Mouse (Mus musculus): Measurements from ENCODE around the gene Msi2. TPM values are rescaled to one million over a fixed set of nuclear protein-coding genes. Genes with fewer than 3 reads are reported as not detected.

Msi2 gene
- polyA plus RNA-seq, 1 experiment from 2014 or later = 17.9 TPM

GRCm38 (mm10) chr11:88589641-88590040, 128.7 kb downstream of the Msi2 start:
- Histone ChIP-seq H3K9ac (replicated peaks; ENCODE audit: low read depth, low read length) (no peak overlapping the region), H3K4me2 (replicated peaks; ENCODE audit: low read depth, low read length) (no peak overlapping the region), H3K4me1 (ENCODE audit: control insufficient read depth, insufficient read depth, low read length) (peaks cover 35% of the 10 kb centered on the region), H3K27ac (ENCODE audit: low read length) (no peak overlapping the region), H3K36me3 (ENCODE audit: control insufficient read depth, insufficient read depth, low read length) (peaks cover 9% of the 10 kb centered on the region; the same call in 1 of the 2 replicates), H3K9me3 (ENCODE audit: control insufficient read depth, low read depth, low read length) (no peaks in the 10 kb centered on the region), H3K27me3 (ENCODE audit: control insufficient read depth, insufficient read depth, low read length) (no peaks in the 10 kb centered on the region), H3K4me3 (ENCODE audit: low read depth, low read length) (no peak overlapping the region)
- 89% methylated on average over 6 of the region's 6 CpGs for WGBS
- ATAC-seq (ENCODE audit: insufficient number of reproducible peaks, insufficient read depth, low FRiP score, low read depth) = no peak

GRCm38 (mm10) chr11:88588688-88589210, 129.6 kb downstream of the Msi2 start:
- Histone ChIP-seq H3K4me1 (ENCODE audit: control insufficient read depth, insufficient read depth, low read length) (peaks cover 37% of the 10 kb centered on the region), H3K4me2 (replicated peaks; ENCODE audit: low read depth, low read length) (no peak overlapping the region), H3K27ac (ENCODE audit: low read length) (no peak overlapping the region), H3K27me3 (ENCODE audit: control insufficient read depth, insufficient read depth, low read length) (no peaks in the 10 kb centered on the region), H3K4me3 (ENCODE audit: low read depth, low read length) (no peak overlapping the region), H3K36me3 (ENCODE audit: control insufficient read depth, insufficient read depth, low read length) (peaks cover 9% of the 10 kb centered on the region; the same call in 1 of the 2 replicates), H3K9ac (replicated peaks; ENCODE audit: low read depth, low read length) (no peak overlapping the region), H3K9me3 (ENCODE audit: control insufficient read depth, low read depth, low read length) (no peaks in the 10 kb centered on the region)
- 80% methylated on average over 9 of the region's 9 CpGs for WGBS
- ATAC-seq (ENCODE audit: insufficient number of reproducible peaks, insufficient read depth, low FRiP score, low read depth) = no peak

GRCm38 (mm10) chr11:88587710-88588109, 130.6 kb downstream of the Msi2 start:
- Histone ChIP-seq H3K27me3 (ENCODE audit: control insufficient read depth, insufficient read depth, low read length) (no peaks in the 10 kb centered on the region), H3K4me1 (ENCODE audit: control insufficient read depth, insufficient read depth, low read length) (peaks cover 45% of the 10 kb centered on the region), H3K36me3 (ENCODE audit: control insufficient read depth, insufficient read depth, low read length) (peaks cover 9% of the 10 kb centered on the region; the same call in 1 of the 2 replicates), H3K4me3 (ENCODE audit: low read depth, low read length) (no peak overlapping the region), H3K9ac (replicated peaks; ENCODE audit: low read depth, low read length) (no peak overlapping the region), H3K9me3 (ENCODE audit: control insufficient read depth, low read depth, low read length) (no peaks in the 10 kb centered on the region), H3K4me2 (replicated peaks; ENCODE audit: low read depth, low read length) (no peak overlapping the region), H3K27ac (ENCODE audit: low read length) (no peak overlapping the region)
- no peak for ATAC-seq (ENCODE audit: insufficient number of reproducible peaks, insufficient read depth, low FRiP score, low read depth)
- WGBS = 74% methylated on average over 5 of the region's 5 CpGs

GRCm38 (mm10) chr11:88585880-88586279, 132.4 kb downstream of the Msi2 start:
- Histone ChIP-seq H3K27ac (ENCODE audit: low read length) (no peak overlapping the region), H3K4me1 (ENCODE audit: control insufficient read depth, insufficient read depth, low read length) (peaks cover 60% of the 10 kb centered on the region), H3K4me2 (replicated peaks; ENCODE audit: low read depth, low read length) (no peak overlapping the region), H3K9me3 (ENCODE audit: control insufficient read depth, low read depth, low read length) (no peaks in the 10 kb centered on the region), H3K36me3 (ENCODE audit: control insufficient read depth, insufficient read depth, low read length) (peaks cover 9% of the 10 kb centered on the region; the same call in 1 of the 2 replicates), H3K4me3 (ENCODE audit: low read depth, low read length) (no peak overlapping the region), H3K27me3 (ENCODE audit: control insufficient read depth, insufficient read depth, low read length) (no peaks in the 10 kb centered on the region), H3K9ac (replicated peaks; ENCODE audit: low read depth, low read length) (no peak overlapping the region)
- no peak for ATAC-seq (ENCODE audit: insufficient number of reproducible peaks, insufficient read depth, low FRiP score, low read depth)
- 59% methylated on average over 2 of the region's 2 CpGs for WGBS

- no peak overlapping the region for H3K4me3 ChIP-seq (ENCODE audit: low read depth, low read length)
- WGBS = 35% methylated on average over 10 of the region's 10 CpGs
- no peak for ATAC-seq (ENCODE audit: insufficient number of reproducible peaks, insufficient read depth, low FRiP score, low read depth)
- H3K27ac ChIP-seq (ENCODE audit: low read length) = peak overlapping the region; percentile 85; the same call in 1 of the 2 replicates
- no peaks in the 10 kb centered on the region for H3K9me3 ChIP-seq (ENCODE audit: control insufficient read depth, low read depth, low read length)
- H3K9ac ChIP-seq (replicated peaks; ENCODE audit: low read depth, low read length) = no peak overlapping the region
- H3K36me3 ChIP-seq (ENCODE audit: control insufficient read depth, insufficient read depth, low read length) = peaks cover 9% of the 10 kb centered on the region; the same call in 1 of the 2 replicates
- no peak overlapping the region for H3K4me2 ChIP-seq (replicated peaks; ENCODE audit: low read depth, low read length)
- H3K4me1 ChIP-seq (ENCODE audit: control insufficient read depth, insufficient read depth, low read length) = peaks cover 60% of the 10 kb centered on the region
- no peaks in the 10 kb centered on the region for H3K27me3 ChIP-seq (ENCODE audit: control insufficient read depth, insufficient read depth, low read length)
Measured at GRCm38 (mm10) chr11:88585171-88585632, 133.1 kb downstream of the Msi2 start.

- no peaks in the 10 kb centered on the region for H3K9me3 ChIP-seq (ENCODE audit: control insufficient read depth, low read depth, low read length)
- no peak overlapping the region for H3K9ac ChIP-seq (replicated peaks; ENCODE audit: low read depth, low read length)
- no peaks in the 10 kb centered on the region for H3K36me3 ChIP-seq (ENCODE audit: control insufficient read depth, insufficient read depth, low read length)
- H3K4me2 ChIP-seq (replicated peaks; ENCODE audit: low read depth, low read length) = no peak overlapping the region
- no peak for ATAC-seq (ENCODE audit: insufficient number of reproducible peaks, insufficient read depth, low FRiP score, low read depth)
- WGBS = 17% methylated on average over 6 of the region's 6 CpGs
- H3K4me3 ChIP-seq (ENCODE audit: low read depth, low read length) = no peak overlapping the region
- peak overlapping the region; percentile 85 for H3K27ac ChIP-seq (ENCODE audit: low read length)
- H3K4me1 ChIP-seq (ENCODE audit: control insufficient read depth, insufficient read depth, low read length) = peaks cover 60% of the 10 kb centered on the region
- no peaks in the 10 kb centered on the region for H3K27me3 ChIP-seq (ENCODE audit: control insufficient read depth, insufficient read depth, low read length)
Measured at GRCm38 (mm10) chr11:88583866-88584265, 134.4 kb downstream of the Msi2 start.

- H3K4me2 ChIP-seq (replicated peaks; ENCODE audit: low read depth, low read length) = peak overlapping the region; percentile 8; the same call in 1 of the 2 replicates
- 11% methylated on average over 8 of the region's 8 CpGs for WGBS
- H3K9me3 ChIP-seq (ENCODE audit: control insufficient read depth, low read depth, low read length) = no peaks in the 10 kb centered on the region
- H3K27me3 ChIP-seq (ENCODE audit: control insufficient read depth, insufficient read depth, low read length) = no peaks in the 10 kb centered on the region
- peak overlapping the region; percentile 85 for H3K27ac ChIP-seq (ENCODE audit: low read length)
- ATAC-seq (ENCODE audit: insufficient number of reproducible peaks, insufficient read depth, low FRiP score, low read depth) = no peak
- no peak overlapping the region for H3K4me3 ChIP-seq (ENCODE audit: low read depth, low read length)
- no peaks in the 10 kb centered on the region for H3K36me3 ChIP-seq (ENCODE audit: control insufficient read depth, insufficient read depth, low read length)
- peaks cover 60% of the 10 kb centered on the region for H3K4me1 ChIP-seq (ENCODE audit: control insufficient read depth, insufficient read depth, low read length)
- H3K9ac ChIP-seq (replicated peaks; ENCODE audit: low read depth, low read length) = no peak overlapping the region
Measured at GRCm38 (mm10) chr11:88583259-88583833, 135.0 kb downstream of the Msi2 start.

GRCm38 (mm10) chr11:88582781-88583180, 135.5 kb downstream of the Msi2 start:
- Histone ChIP-seq H3K36me3 (ENCODE audit: control insufficient read depth, insufficient read depth, low read length) (no peaks in the 10 kb centered on the region), H3K27me3 (ENCODE audit: control insufficient read depth, insufficient read depth, low read length) (no peaks in the 10 kb centered on the region), H3K9me3 (ENCODE audit: control insufficient read depth, low read depth, low read length) (no peaks in the 10 kb centered on the region), H3K4me2 (replicated peaks; ENCODE audit: low read depth, low read length) (peak overlapping the region; percentile 8), H3K4me3 (ENCODE audit: low read depth, low read length) (no peak overlapping the region), H3K9ac (replicated peaks; ENCODE audit: low read depth, low read length) (no peak overlapping the region), H3K27ac (ENCODE audit: low read length) (peak overlapping the region; percentile 85), H3K4me1 (ENCODE audit: control insufficient read depth, insufficient read depth, low read length) (peaks cover 58% of the 10 kb centered on the region)
- ATAC-seq (ENCODE audit: insufficient number of reproducible peaks, insufficient read depth, low FRiP score, low read depth) = no peak
- 10% methylated on average over 7 of the region's 7 CpGs for WGBS

All from stomach, embryonic 14.5 days (tissue).